Mouse (Mus musculus) ovary, postnatal 14 days (tissue): Measurements from ENCODE around the gene Map7d3.

Experiments
- DNase-seq: peaks from one replicate; pipeline ENCODE4 v3.0.0; 2022; ENCODE audit warnings: low spot score

Gene Map7d3

DNA sequence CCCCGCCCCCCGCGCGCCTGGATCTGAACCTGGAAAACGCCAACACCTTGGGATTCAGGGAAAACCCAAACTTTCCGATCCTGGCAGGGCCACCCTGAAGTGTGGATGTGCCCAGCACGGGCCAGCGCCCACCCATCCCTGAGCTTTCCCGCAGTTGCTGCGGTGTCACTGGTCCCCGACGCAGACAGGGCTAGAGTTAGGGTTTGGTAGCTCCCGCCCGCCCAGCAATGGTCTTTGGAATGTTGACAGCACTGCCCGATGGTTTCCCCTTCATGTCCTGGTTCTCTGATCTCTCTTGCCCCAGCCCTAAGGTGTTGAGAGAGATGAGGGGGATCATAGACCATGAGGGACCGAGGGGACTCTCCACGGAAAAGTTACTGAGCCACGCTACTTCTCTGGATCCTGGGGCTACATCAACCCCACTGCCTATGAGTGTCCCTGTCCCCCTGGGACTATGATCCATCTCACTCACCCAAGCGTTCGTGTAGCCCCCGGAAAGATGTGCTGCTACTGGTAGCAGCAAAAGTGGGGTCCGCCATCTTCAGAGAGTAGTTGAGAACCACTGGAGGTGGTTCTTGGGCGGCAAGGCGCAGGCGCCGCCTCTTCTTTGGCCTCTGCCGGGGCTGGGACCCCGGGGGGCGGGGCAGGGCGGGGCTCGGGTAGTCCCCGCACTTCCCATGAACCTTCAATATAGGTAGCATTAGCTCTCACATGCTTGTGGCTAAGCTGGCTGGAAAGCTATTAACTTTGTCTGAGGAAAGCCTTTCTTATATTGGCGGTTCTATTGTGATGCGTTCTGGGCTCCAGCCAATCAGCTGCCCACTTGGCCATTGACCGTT lies at the start of gene Map7d3:
TSS of gene Map7d3 (minus strand) at position 562 of the 839 bp plus-strand sequence.
- no peak for DNase-seq

- no peak for DNase-seq
Observed at GRCm38 (mm10) chrX:56869863-56870262, 47.7 kb upstream of the Map7d3 start, which contains the start of gene Adgrg4. Gene Adgrg4 (plus strand): TSS chrX:56870163.

DNA sequence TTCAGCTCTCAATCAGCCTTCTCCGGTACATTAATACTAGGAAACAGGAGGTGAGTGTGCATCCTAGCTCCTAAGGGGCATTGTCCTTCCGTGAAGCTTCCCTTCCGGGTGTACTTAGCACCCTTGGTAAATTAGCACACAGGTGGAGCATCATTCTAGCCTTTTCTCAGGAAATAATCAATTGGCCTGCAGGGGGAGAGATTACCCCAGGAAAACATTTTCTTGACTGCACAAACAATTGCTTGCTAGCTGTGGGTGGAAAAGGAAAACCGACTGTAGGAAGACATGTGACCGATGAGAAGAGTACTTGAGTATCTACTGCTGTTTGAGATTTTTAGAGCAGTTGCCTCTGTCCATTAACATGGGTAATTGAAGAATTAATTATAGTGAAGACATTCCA lies 19.1 kb upstream of the Map7d3 start:
- DNase-seq, result no peak

DNA sequence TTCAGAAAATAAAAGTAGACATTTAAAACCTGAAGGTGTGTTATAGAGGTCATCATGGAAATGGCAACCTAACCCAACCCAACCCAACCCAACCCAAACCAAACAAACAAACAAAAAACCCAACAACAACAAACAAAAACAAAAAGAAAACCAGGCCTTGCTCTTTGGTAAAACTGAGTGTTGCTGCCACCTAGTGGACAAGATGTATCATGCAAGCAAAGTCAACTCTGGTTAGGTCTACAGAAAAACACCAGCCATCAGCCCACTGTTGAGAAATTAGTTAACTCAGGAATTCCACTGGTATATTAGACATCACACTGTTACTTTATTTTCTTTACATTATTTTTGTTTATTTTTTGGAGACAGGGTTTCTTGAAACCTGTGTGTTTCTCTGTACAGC lies 17.2 kb upstream of the Map7d3 start:
- DNase-seq, result no peak

GRCm38 (mm10) chrX:56835842-56836241 lies 13.7 kb upstream of the Map7d3 start:
- DNase-seq, result no peak

DNA sequence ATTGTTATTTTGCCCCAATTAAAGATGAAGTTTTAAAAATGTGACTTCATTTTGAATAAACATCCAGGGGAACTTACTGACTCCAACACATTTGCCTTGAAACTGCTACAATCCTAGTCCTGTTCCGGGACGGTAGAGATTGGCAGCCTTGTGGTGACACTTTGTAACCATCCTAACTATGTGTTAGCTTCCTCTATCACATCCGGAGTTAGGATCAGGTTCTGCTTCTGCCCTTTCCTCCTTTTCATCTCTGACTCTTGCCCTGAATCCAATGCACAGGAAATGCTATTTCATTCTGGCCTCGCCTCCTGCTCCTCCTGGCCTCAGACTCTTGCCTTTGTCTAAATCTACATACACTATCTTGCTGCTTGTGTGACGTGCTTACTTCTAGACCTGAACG lies 5.4 kb upstream of the Map7d3 start:
- no peak for DNase-seq

DNA sequence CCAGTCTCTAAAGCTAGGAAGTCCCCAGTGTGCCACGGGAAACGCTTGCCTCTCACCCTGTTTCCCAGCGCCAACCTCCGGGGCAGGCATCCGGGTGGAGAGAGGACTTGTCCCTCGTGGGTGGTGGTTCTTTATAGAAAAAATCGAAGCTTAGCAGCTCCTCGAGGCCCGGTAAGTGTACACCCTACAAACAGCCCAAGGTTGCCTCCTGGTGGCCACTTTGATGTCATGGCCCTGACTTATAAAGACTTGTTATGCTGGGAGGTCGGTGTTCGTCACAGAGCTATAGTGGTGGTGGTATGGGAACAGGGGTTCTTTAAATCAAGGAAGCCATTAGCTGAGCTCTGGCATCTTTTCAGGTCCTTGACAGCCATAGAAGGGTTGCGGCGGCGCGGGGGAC lies 30.9 kb downstream of the Map7d3 start:
- peak; percentile 31 for DNase-seq

DNA sequence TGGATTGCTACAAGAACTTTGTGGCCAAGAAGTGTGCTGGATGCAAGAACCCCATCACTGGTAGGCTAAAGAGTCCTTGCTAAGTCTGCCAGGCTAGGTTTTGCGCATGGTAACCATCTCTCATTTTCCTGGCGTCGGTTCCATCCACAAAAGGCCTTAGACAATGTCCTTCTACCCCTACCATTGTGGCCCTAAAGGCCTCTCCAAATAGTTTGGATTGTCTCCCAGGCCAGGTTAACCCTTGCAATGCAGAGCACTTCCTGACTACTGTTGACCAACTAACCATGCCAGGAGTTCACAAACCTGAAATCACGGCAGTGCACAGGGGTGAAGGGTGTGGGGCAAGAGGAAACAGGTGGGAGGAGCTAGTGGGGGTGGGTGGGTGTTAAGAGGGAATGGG lies 31.5 kb downstream of the Map7d3 start:
- no peak for DNase-seq

- DNase-seq, result no peak
Observed at GRCm38 (mm10) chrX:56787486-56787885, 34.6 kb downstream of the Map7d3 start.

- no peak for DNase-seq
Observed at GRCm38 (mm10) chrX:56786281-56787061, 35.7 kb downstream of the Map7d3 start.

DNA sequence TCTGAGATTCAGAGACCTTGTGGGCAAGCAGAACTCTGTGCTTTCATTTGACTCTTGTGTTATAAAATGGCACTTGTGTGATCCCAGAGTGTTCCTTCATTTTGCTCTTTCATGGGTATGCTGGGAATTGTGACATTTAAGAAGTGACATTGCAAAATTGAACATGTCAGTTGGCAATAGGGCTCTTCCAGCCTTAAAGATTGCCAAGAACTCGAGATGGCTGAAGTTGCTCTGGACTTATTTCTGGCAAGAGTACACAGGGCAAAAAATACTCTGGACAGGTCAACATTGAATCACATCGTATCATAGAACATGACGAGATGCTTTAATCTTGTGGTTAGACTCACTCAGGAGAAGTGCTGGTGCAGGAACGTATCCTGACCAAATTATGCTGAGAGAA lies 48.8 kb downstream of the Map7d3 start:
- no peak for DNase-seq

GRCm38 (mm10) chrX:56771751-56772150 lies 50.4 kb downstream of the Map7d3 start:
- DNase-seq, result no peak

DNA sequence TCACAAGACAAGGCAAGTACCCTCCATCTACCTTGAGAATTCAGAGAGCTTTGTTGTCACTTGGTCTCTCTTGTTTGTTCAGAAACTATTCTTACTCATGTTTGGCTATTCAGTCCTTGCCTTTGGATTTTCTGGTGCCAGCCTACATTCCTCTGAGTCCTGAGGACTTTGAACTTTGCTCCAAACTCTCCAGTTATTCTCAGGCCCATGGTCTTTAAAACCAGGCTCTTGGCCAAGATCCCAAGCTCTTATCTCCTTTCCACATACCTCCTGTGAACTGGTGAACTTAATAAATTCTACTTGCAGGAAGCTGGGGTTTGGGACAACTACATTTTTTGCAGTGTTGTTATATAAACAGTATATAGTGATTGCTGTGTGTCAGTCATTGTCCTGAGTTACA lies 52.3 kb downstream of the Map7d3 start:
- no peak for DNase-seq

DNA sequence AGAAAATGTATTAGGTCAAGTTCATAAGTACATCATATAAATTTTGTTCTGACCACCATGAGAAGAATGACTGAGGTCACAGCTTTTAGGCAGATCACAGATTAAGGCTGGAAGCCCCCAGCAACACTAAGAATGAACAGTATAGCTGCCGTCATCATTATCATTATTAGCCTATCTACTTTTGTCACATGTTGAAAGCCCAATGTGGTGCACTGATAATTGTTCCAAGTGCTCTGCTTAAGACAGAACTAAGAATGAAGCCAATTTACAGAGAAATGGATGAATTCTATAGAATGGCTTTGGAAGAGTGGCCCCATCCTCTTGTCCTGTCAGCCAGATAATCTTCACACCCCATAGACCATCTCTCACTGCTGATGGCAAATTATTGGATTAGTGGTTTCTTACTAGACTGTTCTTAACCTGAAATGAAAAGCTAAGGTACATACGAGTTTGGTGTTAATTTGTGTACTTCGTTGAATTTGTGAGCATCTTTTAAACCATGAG lies 61.8 kb downstream of the Map7d3 start:
- no peak for DNase-seq

DNA sequence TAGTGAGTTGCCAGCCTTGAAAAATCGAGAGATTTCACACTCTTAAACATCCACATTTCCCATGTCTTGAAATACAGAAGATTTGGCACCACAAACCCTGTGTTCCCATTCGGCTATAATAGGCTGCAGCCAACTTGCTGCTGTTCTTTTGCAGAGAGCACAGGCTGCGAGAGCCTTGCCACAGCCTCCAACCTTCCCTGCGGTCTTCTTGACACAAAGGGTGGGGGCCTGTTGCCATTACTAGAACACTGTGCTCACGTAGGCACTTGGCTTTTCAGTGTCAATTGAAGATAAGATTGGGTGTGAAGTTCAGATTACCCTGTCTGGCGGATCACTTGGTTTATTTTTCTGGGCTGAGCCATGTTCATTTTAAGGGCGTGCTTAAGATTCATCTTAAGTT lies 65.8 kb downstream of the Map7d3 start:
- no peak for DNase-seq

- DNase-seq, result peak; percentile 23
Observed at GRCm38 (mm10) chrX:56755646-56756045, 66.5 kb downstream of the Map7d3 start.

DNA sequence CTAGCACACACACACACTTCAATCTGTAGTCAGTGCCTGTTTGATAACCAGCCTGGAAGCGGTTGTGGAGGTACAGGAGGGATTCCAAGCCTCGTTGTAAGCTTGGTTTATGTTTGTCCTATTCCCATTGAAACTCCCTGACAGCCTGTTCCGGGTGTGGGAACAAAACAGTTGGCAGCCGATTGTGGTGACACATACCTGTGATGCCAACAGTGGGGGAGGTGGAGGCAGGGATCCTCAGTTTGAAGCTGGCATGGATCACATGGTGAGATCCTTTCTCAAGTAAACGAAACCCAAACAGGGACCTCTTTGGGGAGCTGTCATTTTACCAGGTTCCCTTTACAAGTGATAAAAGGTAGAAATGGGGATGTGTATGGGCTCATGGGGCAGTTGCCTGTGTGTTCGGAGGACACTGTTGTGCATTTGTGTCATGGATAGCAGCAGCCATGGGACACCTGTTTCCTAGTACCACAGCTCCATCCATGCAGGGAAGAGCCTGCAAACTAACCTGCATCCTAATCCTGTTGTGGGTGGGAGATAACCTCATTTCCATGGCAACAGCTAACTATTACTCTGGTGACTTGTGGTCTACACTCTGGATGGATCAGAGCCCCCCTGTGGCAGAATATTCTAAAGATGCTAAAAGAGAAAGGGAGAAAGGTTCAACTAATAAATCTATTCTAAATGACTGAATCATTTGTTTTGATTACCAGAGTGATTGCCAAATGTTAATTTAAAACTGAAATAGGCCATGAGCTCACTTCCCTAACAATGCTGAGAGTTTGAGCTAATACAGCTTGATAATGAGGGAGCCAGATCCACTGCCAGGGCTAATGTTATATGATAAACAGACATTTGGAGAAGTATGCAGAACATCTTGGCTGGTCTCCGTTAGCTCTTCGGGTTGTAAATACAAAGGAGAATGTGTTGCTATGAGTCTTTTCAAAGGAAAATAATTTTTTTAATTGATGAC lies 68.5 kb downstream of the Map7d3 start:
- DNase-seq, result no peak

DNA sequence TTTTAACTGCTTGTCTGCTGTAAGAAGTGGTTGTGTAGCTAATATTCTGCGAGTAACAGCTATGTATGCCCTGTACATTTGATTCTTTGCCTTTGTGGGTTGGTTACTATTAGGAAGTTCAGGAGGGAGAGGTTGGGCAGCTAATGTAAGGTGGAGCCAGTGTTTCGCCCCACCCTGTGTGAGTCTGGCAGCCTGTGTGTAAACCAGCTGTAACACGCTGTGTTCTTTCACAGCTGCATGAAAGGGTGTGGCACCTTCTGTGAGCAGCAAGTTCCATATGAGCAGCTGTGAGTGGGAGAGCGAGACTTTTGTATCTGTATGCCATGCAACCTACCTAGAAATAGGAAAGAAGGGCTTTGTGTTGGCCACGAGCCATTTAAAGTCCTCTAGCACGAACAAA lies 70.0 kb downstream of the Map7d3 start:
- no peak for DNase-seq

GRCm38 (mm10) chrX:56751536-56751935 lies 70.6 kb downstream of the Map7d3 start:
- DNase-seq, result no peak
